In genomic region chr15:80132452-80132851, GRCm38 (mm10) we compare ENCODE assay signal across 8 mouse cellular contexts. TPM values are rescaled to one million over a fixed set of nuclear protein-coding genes. Genes with fewer than 3 reads are reported as not detected.
DNase-seq lines count a peak whose midpoint lies in the region; ATAC-seq and TF ChIP-seq lines count a peak whose summit lies in the region.

No protein-coding gene starts in this region.

- no peaks in the 10 kb centered on the region for H3K9me3 ChIP-seq in heart, embryonic 15.5 days (replicated peaks)
- no peaks in the 10 kb centered on the region for H3K9me3 ChIP-seq in hindbrain, embryonic 15.5 days
- no peaks in the 10 kb centered on the region for H3K9me3 ChIP-seq in midbrain, embryonic 12.5 days

- no peaks in the 10 kb centered on the region for H3K27me3 ChIP-seq in heart, embryonic 15.5 days
- no peaks in the 10 kb centered on the region for H3K27me3 ChIP-seq in hindbrain, embryonic 15.5 days
- no peaks in the 10 kb centered on the region; the same call in 1 of the 2 replicates for H3K27me3 ChIP-seq in midbrain, embryonic 12.5 days
- no peaks in the 10 kb centered on the region for H3K27me3 ChIP-seq in thymus, adult 2 months (ENCODE audit: control insufficient read depth, insufficient read depth, low read length)

- peak overlapping the region; percentile 79; the same call in 1 of the 2 replicates for H3K9ac ChIP-seq in heart, embryonic 15.5 days
- H3K9ac ChIP-seq in hindbrain, embryonic 15.5 days, result no peak overlapping the region
- H3K9ac ChIP-seq in midbrain, embryonic 12.5 days (replicated peaks), result no peak overlapping the region

- peak overlapping the region; percentile 100 for H3K27ac ChIP-seq in heart, embryonic 15.5 days
- peak overlapping the region; percentile 99; the same call in 1 of the 2 replicates for H3K27ac ChIP-seq in hindbrain, embryonic 15.5 days (replicated peaks)
- 0 out of 2 replicates have a peak overlapping the region, but pooled peaks have one; percentile 99 for H3K27ac ChIP-seq in midbrain, embryonic 12.5 days (replicated peaks)
- no peak overlapping the region for H3K27ac ChIP-seq in thymus, adult 2 months (ENCODE audit: control insufficient read depth, insufficient read depth, low read length)

- no peak for TF ChIP-seq POLR2A in thymus, adult 2 months (IDR thresholded peaks at IDR 0.05; ENCODE audit: control insufficient read depth, extremely low read depth, insufficient read depth, low read length, poor library complexity)

- 75% methylated on average over 9 of the region's 9 CpGs for WGBS in heart, embryonic 15.5 days
- WGBS in hindbrain, embryonic 15.5 days, result 83% methylated on average over 9 of the region's 9 CpGs
- 86% methylated on average over 9 of the region's 9 CpGs for WGBS in midbrain, embryonic 12.5 days
- WGBS in thymus, adult 2 months, result 87% methylated on average over 9 of the region's 9 CpGs

- no peaks in the 10 kb centered on the region for H3K36me3 ChIP-seq in heart, embryonic 15.5 days
- no peaks in the 10 kb centered on the region for H3K36me3 ChIP-seq in hindbrain, embryonic 15.5 days
- 0 out of 2 replicates have a peak, but pooled peaks cover 10% of the 10 kb centered on the region for H3K36me3 ChIP-seq in midbrain, embryonic 12.5 days
- no peaks in the 10 kb centered on the region for H3K36me3 ChIP-seq in thymus, adult 2 months (ENCODE audit: control insufficient read depth, insufficient read depth, low read length)

- H3K4me1 ChIP-seq in heart, embryonic 15.5 days (replicated peaks), result peaks cover 37% of the 10 kb centered on the region
- peaks cover 24% of the 10 kb centered on the region for H3K4me1 ChIP-seq in hindbrain, embryonic 15.5 days (replicated peaks)
- H3K4me1 ChIP-seq in midbrain, embryonic 12.5 days, result peaks cover 16% of the 10 kb centered on the region
- H3K4me1 ChIP-seq in thymus, adult 2 months (replicated peaks; ENCODE audit: control insufficient read depth, insufficient read depth, low read length), result peaks cover 14% of the 10 kb centered on the region

- DNase-seq in heart, adult 8-10 months (ENCODE audit: low spot score), result no peak
- peak; percentile 31 for DNase-seq in c-Kit-positive CD71-positive TER-119-positive erythroid progenitor cells, embryonic 14.5 days (ENCODE audit: low spot score)
- no peak for DNase-seq in thymus, adult 2 months
- no peak for DNase-seq in left cerebral cortex, adult 8-10 months (ENCODE audit: low spot score in 2 of 2)

- peak overlapping the region; percentile 75 for H3K4me3 ChIP-seq in heart, embryonic 15.5 days
- peak overlapping the region; percentile 68 for H3K4me3 ChIP-seq in hindbrain, embryonic 15.5 days
- peak overlapping the region; percentile 76; the same call in 1 of the 2 replicates for H3K4me3 ChIP-seq in midbrain, embryonic 12.5 days
- no peak overlapping the region for H3K4me3 ChIP-seq in thymus, adult 2 months (ENCODE audit: control insufficient read depth, insufficient read depth, low read length)

- TF ChIP-seq CTCF in thymus, adult 2 months (IDR thresholded peaks at IDR 0.05; ENCODE audit: borderline replicate concordance, control insufficient read depth, extremely low read depth, insufficient read depth, low read length, poor library complexity), result no peak

- peak overlapping the region; percentile 73 for H3K4me2 ChIP-seq in heart, embryonic 15.5 days
- H3K4me2 ChIP-seq in hindbrain, embryonic 15.5 days, result peak overlapping the region; percentile 77
- H3K4me2 ChIP-seq in midbrain, embryonic 12.5 days (replicated peaks), result peak overlapping the region; percentile 92

- ATAC-seq in heart, embryonic 15.5 days (replicated peaks; ENCODE audit: insufficient number of reproducible peaks, insufficient read depth, low FRiP score, low read depth), result no peak
- ATAC-seq in hindbrain, embryonic 15.5 days (ENCODE audit: low FRiP score, low read depth), result no peak
- no peak for ATAC-seq in midbrain, embryonic 12.5 days (ENCODE audit: low FRiP score, low read depth)
- no peak for ATAC-seq in megakaryocyte-erythroid progenitor cell, adult 5-6 weeks (replicated peaks; ENCODE audit: low FRiP score, low TSS enrichment, poor library complexity, severe bottlenecking)

RNA-seq across cellular contexts. Expression of gene Tab1, which starts 0.5 kb away (rescaled TPM):
- polyA plus RNA-seq in heart, embryonic 15.5 days (2015; fragmentation: Nextera tagmentation; extraction: Ambion mirVana), result 25.0 and 33.6 TPM in 2 replicates
- total RNA-seq in heart, adult 8-10 months (2022), result 10 to 100 TPM; 17.7 to 24.7 (median 23.3) TPM
- polyA plus RNA-seq in hindbrain, embryonic 15.5 days (2015; fragmentation: Nextera tagmentation; extraction: Ambion mirVana), result 37.4 and 40.2 TPM in 2 replicates
- 41.9 and 43.6 TPM in 2 replicates for polyA plus RNA-seq in midbrain, embryonic 12.5 days (2016; fragmentation: Nextera tagmentation; extraction: Ambion mirVana)
- polyA plus RNA-seq in thymus, adult 2 months (2012; rRNA removed), result 53.8 and 61.0 TPM in 2 replicates
- 10 to 100 TPM; 24.4 to 30.0 (median 26.9) TPM for total RNA-seq in left cerebral cortex, adult 8-10 months (2022)
- 34.4 and 68.3 TPM in 2 replicates for total RNA-seq in megakaryocyte-erythroid progenitor cell, adult 5-6 weeks (2014; fragmentation: Nextera tagmentation)
- 13.8 and 20.4 TPM in 2 replicates for total RNA-seq in megakaryocyte-erythroid progenitor cell, adult 5-6 weeks (2017)

RNA-seq across cellular contexts. Expression of gene Rpl3, which starts 40.8 kb away (rescaled TPM):
- polyA plus RNA-seq in heart, embryonic 15.5 days (2015; fragmentation: Nextera tagmentation; extraction: Ambion mirVana), result 565 and 609 TPM in 2 replicates
- 100 to 1,000 TPM; 125 to 157 (median 135) TPM for total RNA-seq in heart, adult 8-10 months (2022)
- polyA plus RNA-seq in hindbrain, embryonic 15.5 days (2015; fragmentation: Nextera tagmentation; extraction: Ambion mirVana), result 547 and 570 TPM in 2 replicates
- 652 and 673 TPM in 2 replicates for polyA plus RNA-seq in midbrain, embryonic 12.5 days (2016; fragmentation: Nextera tagmentation; extraction: Ambion mirVana)
- polyA plus RNA-seq in thymus, adult 2 months (2012; rRNA removed), result 627 and 715 TPM in 2 replicates
- 100 to 1,000 TPM; 506 to 560 (median 527) TPM for total RNA-seq in left cerebral cortex, adult 8-10 months (2022)
- total RNA-seq in megakaryocyte-erythroid progenitor cell, adult 5-6 weeks (2014; fragmentation: Nextera tagmentation), result 2,690 and 2,775 TPM in 2 replicates
- total RNA-seq in megakaryocyte-erythroid progenitor cell, adult 5-6 weeks (2017), result 3,160 and 3,275 TPM in 2 replicates

RNA-seq across cellular contexts. Expression of gene Mgat3, which starts 41.1 kb away (rescaled TPM):
- 0.93 and 2.5 TPM in 2 replicates for polyA plus RNA-seq in heart, embryonic 15.5 days (2015; fragmentation: Nextera tagmentation; extraction: Ambion mirVana)
- total RNA-seq in heart, adult 8-10 months (2022), result 1 to 10 TPM; 2.9 to 6.2 (median 4.5) TPM
- polyA plus RNA-seq in hindbrain, embryonic 15.5 days (2015; fragmentation: Nextera tagmentation; extraction: Ambion mirVana), result 15.9 and 17.4 TPM in 2 replicates
- polyA plus RNA-seq in midbrain, embryonic 12.5 days (2016; fragmentation: Nextera tagmentation; extraction: Ambion mirVana), result 11.8 and 13.1 TPM in 2 replicates
- 16.2 and 20.3 TPM in 2 replicates for polyA plus RNA-seq in thymus, adult 2 months (2012; rRNA removed)
- 100 to 1,000 TPM; 118 to 134 (median 124) TPM for total RNA-seq in left cerebral cortex, adult 8-10 months (2022)
- total RNA-seq in megakaryocyte-erythroid progenitor cell, adult 5-6 weeks (2014; fragmentation: Nextera tagmentation), result not detected in 2 replicates
- not detected in 2 replicates for total RNA-seq in megakaryocyte-erythroid progenitor cell, adult 5-6 weeks (2017)

RNA-seq across cellular contexts. Expression of gene Syngr1, which starts 41.3 kb away (rescaled TPM):
- 38.0 and 42.9 TPM in 2 replicates for polyA plus RNA-seq in heart, embryonic 15.5 days (2015; fragmentation: Nextera tagmentation; extraction: Ambion mirVana)
- total RNA-seq in heart, adult 8-10 months (2022), result 100 to 1,000 TPM in 2 of 4 experiments, 10 to 100 TPM in 2; 91.7 to 111 (median 98.9) TPM
- polyA plus RNA-seq in hindbrain, embryonic 15.5 days (2015; fragmentation: Nextera tagmentation; extraction: Ambion mirVana), result 61.5 and 64.3 TPM in 2 replicates
- 10.8 and 10.9 TPM in 2 replicates for polyA plus RNA-seq in midbrain, embryonic 12.5 days (2016; fragmentation: Nextera tagmentation; extraction: Ambion mirVana)
- 91.8 and 121 TPM in 2 replicates for polyA plus RNA-seq in thymus, adult 2 months (2012; rRNA removed)
- 100 to 1,000 TPM; 430 to 460 (median 440) TPM for total RNA-seq in left cerebral cortex, adult 8-10 months (2022)
- total RNA-seq in megakaryocyte-erythroid progenitor cell, adult 5-6 weeks (2014; fragmentation: Nextera tagmentation), result 12.7 and 18.1 TPM in 2 replicates
- 5.9 and 7.0 TPM in 2 replicates for total RNA-seq in megakaryocyte-erythroid progenitor cell, adult 5-6 weeks (2017)
